Mouse (Mus musculus) MEL (cell line): Measurements from ENCODE around the gene Gm20715. TPM values are rescaled to one million over a fixed set of nuclear protein-coding genes. Genes with fewer than 3 reads are reported as not detected.

Source experiments
- DNase-seq: peaks from one replicate; pipeline ENCODE4 v3.0.0; 2011; ENCODE audit warnings: low read depth, low spot score
- H3K27ac ChIP-seq: 2 replicates; pipeline ENCODE4 v1.5.1; 2012; ENCODE audit warnings: low read depth, mild to moderate bottlenecking, control low read depth, low read length, moderate library complexity; ENCODE audit not compliant: control insufficient read depth
- H3K27me3 ChIP-seq, 2 experiments: fragments of 150-350 bp in 1 of 2; sonication (generic) in 1 of 2; 2 replicates each; pipeline ENCODE4 v1.6.1; 2012; ENCODE audit warnings: low read length in 2 of 2, mild to moderate bottlenecking in 2 of 2, improper control_type of control experiment in 1 of 2, moderate library complexity in 1 of 2; ENCODE audit not compliant: insufficient read depth in 2 of 2, control insufficient read depth in 1 of 2
- H3K36me3 ChIP-seq, 2 experiments: 2 replicates each; pipeline ENCODE4 v1.6.1; 2012 to 2014; ENCODE audit warnings: low read length in 2 of 2, improper control_type of control experiment in 1 of 2, inconsistent platforms in 1 of 2, mild to moderate bottlenecking in 1 of 2; ENCODE audit not compliant: insufficient read depth in 2 of 2, control insufficient read depth in 1 of 2
- H3K4me1 ChIP-seq, 2 experiments: fragments of 150-350 bp in 1 of 2; sonication (generic) in 1 of 2; 2 replicates each; pipeline ENCODE4 v1.6.1; 2012; ENCODE audit warnings: low read length in 2 of 2, improper control_type of control experiment in 1 of 2, mild to moderate bottlenecking in 1 of 2; ENCODE audit not compliant: insufficient read depth in 2 of 2, control insufficient read depth in 1 of 2
- H3K4me3 ChIP-seq, 2 experiments: fragments of 150-350 bp in 1 of 2; sonication (generic) in 1 of 2; 2 replicates each; pipeline ENCODE4 v1.5.1; 2012; ENCODE audit warnings: low read depth in 2 of 2, low read length in 2 of 2, mild to moderate bottlenecking in 2 of 2, moderate library complexity in 2 of 2, control low read depth in 1 of 2, improper control_type of control experiment in 1 of 2; ENCODE audit not compliant: control insufficient read depth in 1 of 2, insufficient read depth in 1 of 2
- H3K79me2 ChIP-seq: 2 replicates; pipeline ENCODE4 v1.6.1; 2012; ENCODE audit warnings: mild to moderate bottlenecking, low read length, moderate library complexity; ENCODE audit not compliant: control insufficient read depth, poor library complexity, insufficient read depth
- H3K9ac ChIP-seq: 2 replicates; pipeline ENCODE4 v1.6.1; 2012; ENCODE audit warnings: low read depth, mild to moderate bottlenecking, control low read depth, low read length, moderate library complexity; ENCODE audit not compliant: control insufficient read depth, poor library complexity, severe bottlenecking
- H3K9me3 ChIP-seq: fragments of 150-350 bp; sonication (generic); replicated peaks from 2 replicates; pipeline ENCODE4 v1.6.1; 2012; ENCODE audit warnings: mild to moderate bottlenecking, low read length, improper control_type of control experiment, moderate library complexity; ENCODE audit not compliant: insufficient read depth
- BHLHE40 ChIP-seq: IDR thresholded peaks from 2 replicates; pipeline ENCODE4 v1.6.1; 2012; ENCODE audit warnings: low read depth, mild to moderate bottlenecking, inconsistent platforms, low read length, improper control_type of control experiment, borderline replicate concordance
- CHD1 ChIP-seq: IDR thresholded peaks from 2 replicates; pipeline ENCODE4 v1.6.1; 2012; ENCODE audit warnings: low read depth, mild to moderate bottlenecking, inconsistent platforms, low read length, improper control_type of control experiment
- CHD2 ChIP-seq: IDR thresholded peaks from 2 replicates; pipeline ENCODE4 v1.6.1; 2011; ENCODE audit warnings: low read length, improper control_type of control experiment
- CTCF ChIP-seq, 3 experiments: IDR thresholded peaks in 2 of 3; conservative IDR thresholded peaks in 1 of 3; 2 replicates each; pipeline ENCODE4 v1.5.1; 2011 to 2012; ENCODE audit warnings: low read length in 3 of 3, low read depth in 2 of 3, mild to moderate bottlenecking in 2 of 3, improper control_type of control experiment in 1 of 3, inconsistent platforms in 1 of 3, mixed read lengths in 1 of 3, moderate library complexity in 1 of 3; ENCODE audit not compliant: control insufficient read depth in 1 of 3, insufficient read depth in 1 of 3, poor library complexity in 1 of 3, severe bottlenecking in 1 of 3
- E2F4 ChIP-seq: IDR thresholded peaks from 2 replicates; pipeline ENCODE4 v1.6.1; 2011; ENCODE audit warnings: low read depth, low read length, improper control_type of control experiment, borderline replicate concordance
- EP300 ChIP-seq, 2 experiments: IDR thresholded peaks; 2 replicates each; pipeline ENCODE4 v1.6.1; 2011; ENCODE audit warnings: improper control_type of control experiment in 2 of 2, low read length in 2 of 2, low read depth in 1 of 2, mild to moderate bottlenecking in 1 of 2
- ETS1 ChIP-seq: IDR thresholded peaks from 2 replicates; pipeline ENCODE4 v1.6.1; 2012; ENCODE audit warnings: low read depth, mild to moderate bottlenecking, inconsistent platforms, low read length, improper control_type of control experiment, moderate library complexity
- HCFC1 ChIP-seq: IDR thresholded peaks from 2 replicates; pipeline ENCODE4 v1.6.1; 2012; ENCODE audit warnings: low read depth, mild to moderate bottlenecking, inconsistent platforms, low read length, improper control_type of control experiment, moderate library complexity
- JUND ChIP-seq: IDR thresholded peaks from 2 replicates; pipeline ENCODE4 v1.6.1; 2011; ENCODE audit warnings: low read depth, mild to moderate bottlenecking, improper control_type of control experiment, low read length
- KAT2A ChIP-seq: conservative IDR thresholded peaks from 2 replicates; pipeline ENCODE4 v1.6.1; 2012; ENCODE audit warnings: low read depth, low read length, improper control_type of control experiment, inconsistent platforms
- MAFK ChIP-seq: IDR thresholded peaks from 2 replicates; pipeline ENCODE4 v1.6.1; 2011; ENCODE audit warnings: low read depth, mild to moderate bottlenecking, low read length, improper control_type of control experiment, borderline replicate concordance
- MAZ ChIP-seq: IDR thresholded peaks from 2 replicates; pipeline ENCODE4 v1.6.1; 2012; ENCODE audit warnings: low read depth, mild to moderate bottlenecking, inconsistent platforms, low read length, improper control_type of control experiment
- MXI1 ChIP-seq: IDR thresholded peaks from 2 replicates; pipeline ENCODE4 v1.6.1; 2011; ENCODE audit warnings: mild to moderate bottlenecking, low read depth, low read length, improper control_type of control experiment
- NELFE ChIP-seq: IDR thresholded peaks from 2 replicates; pipeline ENCODE4 v1.6.1; 2011; ENCODE audit warnings: low read depth, low read length, improper control_type of control experiment
- NRF1 ChIP-seq: IDR thresholded peaks from 2 replicates; pipeline ENCODE4 v1.6.1; 2014; ENCODE audit warnings: low read depth, mild to moderate bottlenecking, inconsistent platforms, low read length, improper control_type of control experiment, moderate library complexity; ENCODE audit not compliant: poor library complexity, insufficient read depth, severe bottlenecking
- POLR2A ChIP-seq, 2 experiments: IDR thresholded peaks; 2 replicates each; pipeline ENCODE4 v1.6.1; 2011 to 2012; ENCODE audit warnings: low read length in 2 of 2, mild to moderate bottlenecking in 2 of 2, control low read depth in 1 of 2, improper control_type of control experiment in 1 of 2, low read depth in 1 of 2, moderate library complexity in 1 of 2; ENCODE audit not compliant: control insufficient read depth in 1 of 2, insufficient read depth in 1 of 2, poor library complexity in 1 of 2
- POLR2AphosphoS5 ChIP-seq: IDR thresholded peaks from 2 replicates; pipeline ENCODE4 v1.6.1; 2012; ENCODE audit warnings: low read depth, borderline replicate concordance, mild to moderate bottlenecking, inconsistent platforms, low read length, moderate library complexity, mixed read lengths
- RAD21 ChIP-seq: IDR thresholded peaks from 2 replicates; pipeline ENCODE4 v1.6.1; 2011; ENCODE audit warnings: mild to moderate bottlenecking, low read depth, low read length, improper control_type of control experiment
- RCOR1 ChIP-seq: IDR thresholded peaks from 2 replicates; pipeline ENCODE4 v1.6.1; 2012; ENCODE audit warnings: low read depth, mild to moderate bottlenecking, inconsistent platforms, low read length, improper control_type of control experiment
- SIN3A ChIP-seq: IDR thresholded peaks from 2 replicates; pipeline ENCODE4 v1.6.1; 2012; ENCODE audit warnings: low read length, improper control_type of control experiment, inconsistent platforms
- SMC3 ChIP-seq: IDR thresholded peaks from 2 replicates; pipeline ENCODE4 v1.6.1; 2011; ENCODE audit warnings: low read depth, low read length, improper control_type of control experiment
- TCF12 ChIP-seq: IDR thresholded peaks from 2 replicates; pipeline ENCODE4 v1.6.1; 2014; ENCODE audit warnings: low read depth, mild to moderate bottlenecking, inconsistent platforms, low read length, improper control_type of control experiment, moderate library complexity
- USF1 ChIP-seq: IDR thresholded peaks from 2 replicates; pipeline ENCODE4 v1.6.1; 2014; ENCODE audit warnings: low read depth, mild to moderate bottlenecking, inconsistent platforms, low read length, improper control_type of control experiment, moderate library complexity
- USF2 ChIP-seq, 2 experiments: IDR thresholded peaks; 2 replicates each; pipeline ENCODE4 v1.6.1; 2011 to 2012; ENCODE audit warnings: improper control_type of control experiment in 2 of 2, low read length in 2 of 2, borderline replicate concordance in 1 of 2, inconsistent platforms in 1 of 2, low read depth in 1 of 2, mild to moderate bottlenecking in 1 of 2; ENCODE audit not compliant: insufficient read depth in 1 of 2
- ZKSCAN1 ChIP-seq: IDR thresholded peaks from 2 replicates; pipeline ENCODE4 v1.6.1; 2012; ENCODE audit warnings: low read depth, mild to moderate bottlenecking, inconsistent platforms, low read length, improper control_type of control experiment, moderate library complexity
- ZMIZ1 ChIP-seq: IDR thresholded peaks from 2 replicates; pipeline ENCODE4 v1.6.1; 2012; ENCODE audit warnings: low read depth, mild to moderate bottlenecking, inconsistent platforms, low read length, improper control_type of control experiment, moderate library complexity
- polyA plus RNA-seq, 2 experiments: library from polyadenylated mRNA; stranded (reverse) in 1 of 2; unstranded in 1 of 2; fragments of >175 nt in 1 of 2; fragments of >200 nt in 1 of 2; gene quantifications; 2 replicates each; pipeline versions ENCODE4 v1.2.1 to v1.2.4; 2012; ENCODE audit warnings: low replicate concordance in 2 of 2, low read depth in 1 of 2; ENCODE audit not compliant: insufficient read length in 2 of 2, insufficient read depth in 1 of 2, missing spikeins in 1 of 2
- total RNA-seq: library from RNA; depleted of rRNA; stranded (reverse); fragments of 300-350 nt; gene quantifications from 2 replicates; pipeline ENCODE4 v1.2.3, GENCODE M21; 2012

Gene Gm20715
- total and polyA plus RNA-seq, 3 experiments: not detected

- Histone ChIP-seq H3K9ac (peak overlapping the region; percentile 33), H3K4me3 (peak overlapping the region; percentile 85 to 97), H3K4me1 (peaks cover 2 to 5% of the 10 kb centered on the region in 2 experiments; a peak in 3 of 4 replicates), H3K36me3 (peaks cover 0 to 12% of the 10 kb centered on the region in 2 experiments; a peak in 2 of 4 replicates), H3K27me3 (no peaks in the 10 kb centered on the region), H3K27ac (peak overlapping the region; percentile 67; the same call in 1 of the 2 replicates), H3K9me3 (no peaks in the 10 kb centered on the region), H3K79me2 (no peaks in the 10 kb centered on the region)
- TF ChIP-seq MAZ (no peak), ZKSCAN1 (no peak), SMC3 (no peak), ETS1 (no peak), POLR2AphosphoS5 (no peak), MAFK (no peak), EP300 (IDR thresholded peaks at IDR 0.05; ENCODE audit: low read depth in 1 of 2, low read length in 2 of 2) (no peak), CHD1 (no peak), CHD2 (no peak), USF2 (IDR thresholded peaks at IDR 0.05; ENCODE audit: borderline replicate concordance in 1 of 2, insufficient read depth in 1 of 2, low read depth in 1 of 2, low read length in 2 of 2) (no peak), RCOR1 (no peak), KAT2A (no peak), TCF12 (no peak), BHLHE40 (no peak), NRF1 (no peak), SIN3A (no peak), ZMIZ1 (no peak)
- peak; percentile 97 for DNase-seq
These were observed 47.6 kb upstream of the Gm20715 start for GRCm38 (mm10) chr7:6362268-6363046.

GRCm38 (mm10) chr7:6363047-6363488, 47.0 kb upstream of the Gm20715 start, which contains the start of gene Zfp78:
Gene Zfp78, plus strand, starts transcription at chr7:6363280.
- H3K27me3 ChIP-seq: no peaks in the 10 kb centered on the region
- peaks cover 2 to 5% of the 10 kb centered on the region in 2 experiments; a peak in 3 of 4 replicates for H3K4me1 ChIP-seq
- peak within 1 kb of the TSS; percentile 79 for H3K9ac ChIP-seq
- H3K36me3 ChIP-seq: peaks cover 0 to 12% of the 10 kb centered on the region in 2 experiments; a peak in 2 of 4 replicates
- H3K4me3 ChIP-seq: peak within 1 kb of the TSS; percentile 85 to 97
- TF ChIP-seq CTCF (IDR thresholded peaks at IDR 0.05 in 2 of 3, conservative IDR thresholded peaks at IDR 0.05 in 1 of 3; ENCODE audit: control insufficient read depth in 1 of 3, insufficient read depth in 1 of 3, low read depth in 2 of 3, low read length in 3 of 3, poor library complexity in 1 of 3, severe bottlenecking in 1 of 3): no peak
- TF ChIP-seq MAZ: 0 out of 2 replicates have a peak, but pooled peaks have one; percentile 13
- no peak for TF ChIP-seq EP300 (IDR thresholded peaks at IDR 0.05; ENCODE audit: low read depth in 1 of 2, low read length in 2 of 2)
- peak; percentile 70; the same call in 1 of the 2 replicates for TF ChIP-seq MXI1
- TF ChIP-seq NRF1: peak; percentile 88
- no peak for TF ChIP-seq SMC3
- peak; percentile 81 for TF ChIP-seq SIN3A
- 0 out of 2 replicates have a peak, but pooled peaks have one; percentile 33 for TF ChIP-seq ZMIZ1
- TF ChIP-seq TCF12: 0 out of 2 replicates have a peak, but pooled peaks have one; percentile 3
- TF ChIP-seq ZKSCAN1: no peak
- no peak for TF ChIP-seq RAD21
- TF ChIP-seq POLR2AphosphoS5: no peak
- TF ChIP-seq NELFE: peak; percentile 61
- no peak for TF ChIP-seq BHLHE40
- no peak for TF ChIP-seq E2F4
- peak; percentile 49 to 66; a peak in 1 of 4 replicates for TF ChIP-seq POLR2A (IDR thresholded peaks at IDR 0.05; ENCODE audit: control insufficient read depth in 1 of 2, insufficient read depth in 1 of 2, low read depth in 1 of 2, low read length in 2 of 2, poor library complexity in 1 of 2)
- TF ChIP-seq USF1: no peak
- no peak; the same call in none of the 2 replicates for TF ChIP-seq HCFC1
- TF ChIP-seq CHD2: no peak
- no peak for TF ChIP-seq JUND
- TF ChIP-seq, all 39 proteins: peak for 8
- peak; percentile 97 for DNase-seq
- Histone ChIP-seq H3K27ac (peak within 1 kb of the TSS; percentile 67), H3K79me2 (no peaks in the 10 kb centered on the region), H3K9me3 (no peaks in the 10 kb centered on the region)
